Mouse (Mus musculus) liver, adult 2 months (tissue): ENCODE data around the gene Mmp1b. TPM values are rescaled to one million over a fixed set of nuclear protein-coding genes. Genes with fewer than 3 reads are reported as not detected.

Source experiments
- DNase-seq: peaks from one replicate; pipeline ENCODE4 v3.0.0-alpha.2; 2011; ENCODE audit warnings: low read depth, low spot score; ENCODE audit errors: extremely low read depth
- H3K27ac ChIP-seq: fragments of 200-500 bp; replicated peaks from 2 replicates; pipeline ENCODE4 v1.5.1; 2012; ENCODE audit warnings: low read depth, mild to moderate bottlenecking, control low read depth, inconsistent platforms, low read length; ENCODE audit not compliant: insufficient read depth
- H3K27me3 ChIP-seq: fragments of 200-500 bp; 2 replicates; pipeline ENCODE4 v1.6.1; 2012; ENCODE audit warnings: mild to moderate bottlenecking, moderate library complexity, low read length, inconsistent platforms; ENCODE audit not compliant: control insufficient read depth, insufficient read depth
- H3K36me3 ChIP-seq: fragments of 200-500 bp; 2 replicates; pipeline ENCODE4 v1.6.1; 2012; ENCODE audit warnings: low read length, inconsistent platforms; ENCODE audit not compliant: control insufficient read depth, insufficient read depth
- H3K4me1 ChIP-seq: fragments of 200-500 bp; 2 replicates; pipeline ENCODE4 v1.6.1; 2011; ENCODE audit warnings: low read length; ENCODE audit not compliant: control insufficient read depth, insufficient read depth
- H3K4me3 ChIP-seq: fragments of 200-500 bp; 2 replicates; pipeline ENCODE4 v1.5.1; 2011; ENCODE audit warnings: low read depth, mild to moderate bottlenecking, control low read depth, low read length, moderate library complexity; ENCODE audit not compliant: insufficient read depth
- H3K79me2 ChIP-seq: fragments of 200-500 bp; 2 replicates; pipeline ENCODE4 v1.6.1; 2012; ENCODE audit warnings: inconsistent platforms, mild to moderate bottlenecking, low read length, moderate library complexity; ENCODE audit not compliant: control insufficient read depth, insufficient read depth
- H3K9ac ChIP-seq: fragments of 200-500 bp; 2 replicates; pipeline ENCODE4 v1.6.1; 2012; ENCODE audit warnings: low read depth, mild to moderate bottlenecking, control low read depth, inconsistent platforms, low read length
- CTCF ChIP-seq: fragments of 200-500 bp; IDR thresholded peaks from 2 replicates; pipeline ENCODE4 v1.5.1; 2011; ENCODE audit warnings: low read depth, low read length, control low read depth
- POLR2A ChIP-seq: fragments of 200-500 bp; IDR thresholded peaks from 2 replicates; pipeline ENCODE4 v1.6.1; 2011; ENCODE audit warnings: low read length, control low read depth; ENCODE audit not compliant: insufficient read depth; ENCODE audit errors: extremely low read depth
- WGBS: fragments of 180-500 bp; shearing (Covaris S2); methylation state at CpG from one replicate; pipeline ENCODE4 v1.1.7; 2018; 5-methylcytosine and 5-hydroxymethylcytosine counted together
- polyA plus RNA-seq: library from polyadenylated mRNA; depleted of rRNA; stranded (reverse); fragments of >200 nt; gene quantifications from 2 replicates; pipeline ENCODE4 v1.2.3, GENCODE M21; 2012; rRNA removed
- total RNA-seq: library from RNA; depleted of rRNA; stranded (reverse); fragments of >200 nt; gene quantifications from 2 replicates; pipeline ENCODE4 v1.2.3, GENCODE M21; 2014; rRNA removed

Mmp1b gene
- total and polyA plus RNA-seq, 2 experiments, result not detected

DNA sequence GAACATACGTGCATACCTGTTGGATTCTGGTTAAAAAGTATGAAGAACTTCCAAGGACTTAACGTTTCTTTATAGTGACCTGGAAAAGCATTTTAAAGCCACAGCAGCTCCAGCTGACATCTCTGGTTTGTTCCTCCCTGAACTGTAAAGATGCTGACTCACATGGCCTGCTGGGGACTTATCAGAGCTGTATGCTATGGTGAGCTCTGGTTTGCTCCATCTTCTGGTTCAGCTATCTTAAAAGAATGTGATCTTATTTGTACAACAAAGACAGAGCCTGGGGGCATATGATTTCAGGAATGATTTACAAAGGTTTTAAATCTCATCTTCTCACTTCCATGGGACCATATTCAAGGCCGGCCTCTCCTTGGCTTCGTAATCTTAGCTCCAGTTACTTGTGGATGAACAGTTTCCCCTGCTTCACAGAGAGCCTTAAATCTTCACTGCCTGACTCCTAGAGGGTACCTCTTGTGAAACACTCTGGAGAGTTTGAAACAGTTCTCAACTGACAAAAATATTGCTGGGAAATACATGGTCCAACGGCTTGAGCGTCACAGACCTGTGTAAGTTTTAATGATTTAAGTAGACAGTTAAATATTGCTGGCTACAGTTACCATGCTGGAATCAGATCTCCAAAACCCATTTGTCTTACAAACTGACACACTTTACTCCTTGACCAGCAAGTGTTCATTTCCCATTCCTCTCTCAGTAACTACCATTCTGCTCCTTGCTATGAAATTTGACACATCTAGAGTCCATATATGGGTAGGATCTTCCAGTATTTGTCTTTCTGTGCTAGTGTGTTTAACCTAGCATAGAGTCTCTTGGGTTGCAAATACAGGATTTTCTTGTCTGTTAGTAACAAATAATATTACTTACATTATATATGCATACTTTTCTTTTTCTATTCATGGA, 51.8 kb downstream of the Mmp1b start:
- Histone ChIP-seq H3K79me2 (no peaks in the 10 kb centered on the region), H3K4me3 (no peak overlapping the region), H3K27ac (no peak overlapping the region), H3K36me3 (no peaks in the 10 kb centered on the region), H3K27me3 (no peaks in the 10 kb centered on the region), H3K9ac (no peak overlapping the region), H3K4me1 (no peaks in the 10 kb centered on the region)
- TF ChIP-seq CTCF (no peak), POLR2A (no peak)
- 84% methylated on average over 5 of the region's 6 CpGs for WGBS
- DNase-seq, result no peak

GRCm38 (mm10) chr9:7331847-7332246, 56.0 kb downstream of the Mmp1b start:
- no peaks in the 10 kb centered on the region for H3K27me3 ChIP-seq
- H3K4me3 ChIP-seq, result no peak overlapping the region
- no peaks in the 10 kb centered on the region for H3K4me1 ChIP-seq
- no peak overlapping the region for H3K9ac ChIP-seq
- DNase-seq, result peak; percentile 8
- no peak overlapping the region for H3K27ac ChIP-seq
- no peaks in the 10 kb centered on the region for H3K79me2 ChIP-seq
- no peaks in the 10 kb centered on the region for H3K36me3 ChIP-seq
- TF ChIP-seq POLR2A, result no peak
- TF ChIP-seq CTCF, result no peak

Other genes starting within 250 kb of the Mmp1b start
- gene Dync2h1, start 203.6 kb downstream of the Mmp1b start, total RNA-seq, result 3.6 and 4.2 TPM in 2 replicates
- 0.14 and 0.18 TPM in 2 replicates for gene Dync2h1, start 203.6 kb downstream of the Mmp1b start, polyA plus RNA-seq
- gene Dcun1d5, start 203.5 kb downstream of the Mmp1b start, total RNA-seq, result 27.0 and 33.5 TPM in 2 replicates
- gene Dcun1d5, start 203.5 kb downstream of the Mmp1b start, polyA plus RNA-seq, result 8.8 and 11.5 TPM in 2 replicates
- gene Mmp13, start 115.5 kb downstream of the Mmp1b start, total RNA-seq, result 0.27 and 0.28 TPM in 2 replicates
- gene Mmp13, start 115.5 kb downstream of the Mmp1b start, polyA plus RNA-seq, result 0.02 and 0.06 TPM in 2 replicates
- gene Mmp12, start 43.7 kb downstream of the Mmp1b start, total RNA-seq, result 0.67 and 0.83 TPM in 2 replicates
- 0.07 TPM in 1 of 2 replicates, not detected in the other for gene Mmp12, start 43.7 kb downstream of the Mmp1b start, polyA plus RNA-seq
- gene Mmp3, start 57.8 kb upstream of the Mmp1b start, total RNA-seq, result 0.18 and 0.20 TPM in 2 replicates
- 0.09 TPM in 1 of 2 replicates, not detected in the other for gene Mmp3, start 57.8 kb upstream of the Mmp1b start, polyA plus RNA-seq
- not detected in 2 replicates for gene Mmp10, start 114.3 kb upstream of the Mmp1b start, total RNA-seq
- not detected in 2 replicates for gene Mmp10, start 114.3 kb upstream of the Mmp1b start, polyA plus RNA-seq
- gene Mmp8, start 170.4 kb upstream of the Mmp1b start, total RNA-seq, result under 0.01 and 0.07 TPM in 2 replicates
- gene Mmp8, start 170.4 kb upstream of the Mmp1b start, polyA plus RNA-seq, result 0.09 TPM in 1 of 2 replicates, not detected in the other
- gene Mmp27, start 183.3 kb upstream of the Mmp1b start, total RNA-seq, result 0.87 and 1.1 TPM in 2 replicates
- 0.07 TPM in 1 of 2 replicates, not detected in the other for gene Mmp27, start 183.3 kb upstream of the Mmp1b start, polyA plus RNA-seq
- under 0.01 TPM in 1 of 2 replicates, not detected in the other for gene Mmp20, start 240.2 kb upstream of the Mmp1b start, total RNA-seq
- not detected in 2 replicates for gene Mmp20, start 240.2 kb upstream of the Mmp1b start, polyA plus RNA-seq